Mouse (Mus musculus): ENCODE data around the gene Mad1l1. TPM values are rescaled to one million over a fixed set of nuclear protein-coding genes. Genes with fewer than 3 reads are reported as not detected.

Gene Mad1l1
- polyA plus RNA-seq, 1 experiment from 2014 or later: 46.4 TPM

GRCm38 (mm10) chr5:140349882-140350281, 28.5 kb upstream of the Mad1l1 start:
- no peaks in the 10 kb centered on the region for H3K4me1 ChIP-seq
- peaks cover 54% of the 10 kb centered on the region for H3K36me3 ChIP-seq (replicated peaks)
- 94% methylated on average over 9 of the region's 9 CpGs for WGBS

GRCm38 (mm10) chr5:140346050-140346449, 24.7 kb upstream of the Mad1l1 start:
- H3K4me3 ChIP-seq (replicated peaks): no peak overlapping the region
- no peaks in the 10 kb centered on the region for H3K4me1 ChIP-seq
- ATAC-seq (ENCODE audit: low FRiP score): no peak
- H3K36me3 ChIP-seq (replicated peaks): peaks cover 42% of the 10 kb centered on the region
- no peaks in the 10 kb centered on the region for H3K27me3 ChIP-seq
- H3K9ac ChIP-seq: no peak overlapping the region
- 80% methylated on average over 1 of the region's 1 CpGs for WGBS
- no peak overlapping the region for H3K4me2 ChIP-seq
- no peak overlapping the region for H3K27ac ChIP-seq
- no peaks in the 10 kb centered on the region for H3K9me3 ChIP-seq

More at GRCm38 (mm10) chr5:140349882-140350281, 28.5 kb upstream of the Mad1l1 start:
- H3K27ac ChIP-seq: no peak overlapping the region
- H3K27me3 ChIP-seq: no peaks in the 10 kb centered on the region
- H3K4me3 ChIP-seq (replicated peaks): no peak overlapping the region
- ATAC-seq (ENCODE audit: low FRiP score): no peak
- H3K4me2 ChIP-seq: no peak overlapping the region
- H3K9me3 ChIP-seq: no peaks in the 10 kb centered on the region
- no peak overlapping the region for H3K9ac ChIP-seq

GRCm38 (mm10) chr5:140345244-140345643, 23.9 kb upstream of the Mad1l1 start:
- no peaks in the 10 kb centered on the region for H3K4me1 ChIP-seq
- WGBS: 97% methylated on average over 4 of the region's 4 CpGs
- H3K36me3 ChIP-seq (replicated peaks): peaks cover 45% of the 10 kb centered on the region
- no peaks in the 10 kb centered on the region for H3K27me3 ChIP-seq
- ATAC-seq (ENCODE audit: low FRiP score): no peak
- H3K27ac ChIP-seq: no peak overlapping the region
- no peak overlapping the region for H3K4me3 ChIP-seq (replicated peaks)
- no peak overlapping the region for H3K4me2 ChIP-seq
- no peak overlapping the region for H3K9ac ChIP-seq
- no peaks in the 10 kb centered on the region for H3K9me3 ChIP-seq

GRCm38 (mm10) chr5:140342880-140343279, 21.5 kb upstream of the Mad1l1 start:
- H3K27me3 ChIP-seq: no peaks in the 10 kb centered on the region
- no peak overlapping the region for H3K27ac ChIP-seq
- no peaks in the 10 kb centered on the region for H3K9me3 ChIP-seq
- peaks cover 66% of the 10 kb centered on the region for H3K36me3 ChIP-seq (replicated peaks)
- H3K4me3 ChIP-seq (replicated peaks): no peak overlapping the region
- no peaks in the 10 kb centered on the region for H3K4me1 ChIP-seq
- ATAC-seq (ENCODE audit: low FRiP score): no peak
- WGBS: 88% methylated on average over 4 of the region's 4 CpGs
- no peak overlapping the region for H3K9ac ChIP-seq
- no peak overlapping the region for H3K4me2 ChIP-seq

GRCm38 (mm10) chr5:140339836-140340235, 18.5 kb upstream of the Mad1l1 start:
- H3K4me3 ChIP-seq (replicated peaks): no peak overlapping the region

GRCm38 (mm10) chr5:140338779-140339178, 17.4 kb upstream of the Mad1l1 start:
- no peak overlapping the region for H3K9ac ChIP-seq
- WGBS: 90% methylated on average over 4 of the region's 4 CpGs
- H3K27me3 ChIP-seq: no peaks in the 10 kb centered on the region
- no peak overlapping the region for H3K4me3 ChIP-seq (replicated peaks)
- peaks cover 43% of the 10 kb centered on the region for H3K36me3 ChIP-seq (replicated peaks)
- ATAC-seq (ENCODE audit: low FRiP score): no peak
- H3K27ac ChIP-seq: no peak overlapping the region
- no peaks in the 10 kb centered on the region for H3K9me3 ChIP-seq
- no peak overlapping the region for H3K4me2 ChIP-seq
- H3K4me1 ChIP-seq: no peaks in the 10 kb centered on the region

More at GRCm38 (mm10) chr5:140339836-140340235, 18.5 kb upstream of the Mad1l1 start:
- Histone ChIP-seq H3K27me3 (no peaks in the 10 kb centered on the region), H3K27ac (no peak overlapping the region), H3K36me3 (replicated peaks) (peaks cover 54% of the 10 kb centered on the region), H3K9me3 (no peaks in the 10 kb centered on the region), H3K4me2 (no peak overlapping the region), H3K9ac (no peak overlapping the region), H3K4me1 (no peaks in the 10 kb centered on the region)
- no peak for ATAC-seq (ENCODE audit: low FRiP score)
- 85% methylated on average over 3 of the region's 3 CpGs for WGBS

GRCm38 (mm10) chr5:140336680-140337079, 15.3 kb upstream of the Mad1l1 start:
- 82% methylated on average over 1 of the region's 1 CpGs for WGBS

GRCm38 (mm10) chr5:140333631-140334030, 12.3 kb upstream of the Mad1l1 start:
- no peak for ATAC-seq (ENCODE audit: low FRiP score)
- no peak overlapping the region for H3K9ac ChIP-seq
- no peaks in the 10 kb centered on the region for H3K9me3 ChIP-seq
- 22% methylated on average over 2 of the region's 2 CpGs for WGBS
- H3K27ac ChIP-seq: no peak overlapping the region
- peaks cover 14% of the 10 kb centered on the region for H3K4me1 ChIP-seq
- no peaks in the 10 kb centered on the region for H3K27me3 ChIP-seq
- H3K36me3 ChIP-seq (replicated peaks): peaks cover 18% of the 10 kb centered on the region
- H3K4me3 ChIP-seq (replicated peaks): no peak overlapping the region
- no peak overlapping the region for H3K4me2 ChIP-seq

More at GRCm38 (mm10) chr5:140336680-140337079, 15.3 kb upstream of the Mad1l1 start:
- Histone ChIP-seq H3K4me3 (replicated peaks) (no peak overlapping the region), H3K9ac (no peak overlapping the region), H3K27ac (no peak overlapping the region), H3K9me3 (no peaks in the 10 kb centered on the region), H3K27me3 (no peaks in the 10 kb centered on the region), H3K36me3 (replicated peaks) (peaks cover 35% of the 10 kb centered on the region), H3K4me1 (peaks cover 4% of the 10 kb centered on the region; the same call in 1 of the 2 replicates), H3K4me2 (no peak overlapping the region)
- no peak for ATAC-seq (ENCODE audit: low FRiP score)

- Histone ChIP-seq H3K4me2 (peak overlapping the region; percentile 87), H3K27ac (no peak overlapping the region), H3K27me3 (no peaks in the 10 kb centered on the region), H3K4me3 (replicated peaks) (peak overlapping the region; percentile 64; the same call in 1 of the 2 replicates), H3K36me3 (replicated peaks) (peaks cover 22% of the 10 kb centered on the region), H3K4me1 (peaks cover 14% of the 10 kb centered on the region), H3K9ac (peak overlapping the region; percentile 82; the same call in 1 of the 2 replicates), H3K9me3 (no peaks in the 10 kb centered on the region)
- 70% methylated on average over 4 of the region's 4 CpGs for WGBS
- ATAC-seq (ENCODE audit: low FRiP score): no peak
Observed at GRCm38 (mm10) chr5:140332519-140332918, 11.2 kb upstream of the Mad1l1 start.

- Histone ChIP-seq H3K27ac (peak within 1 kb of the TSS; percentile 92), H3K4me2 (peak within 1 kb of the TSS; percentile 87), H3K27me3 (no peaks in the 10 kb centered on the region), H3K4me1 (peaks cover 14% of the 10 kb centered on the region), H3K9me3 (no peaks in the 10 kb centered on the region), H3K36me3 (replicated peaks) (peaks cover 29% of the 10 kb centered on the region), H3K4me3 (replicated peaks) (peak within 1 kb of the TSS; percentile 64), H3K9ac (peak within 1 kb of the TSS; percentile 82)
- peak; percentile 85 for ATAC-seq (ENCODE audit: low FRiP score)
- 1% methylated on average over 39 of the region's 39 CpGs for WGBS
Observed at GRCm38 (mm10) chr5:140331615-140332512, 10.5 kb upstream of the Mad1l1 start, which contains the start of gene Mrm2. Mrm2 (minus strand) TSS chr5:140331898.

- H3K4me2 ChIP-seq: no peak overlapping the region
- 95% methylated on average over 5 of the region's 5 CpGs for WGBS
- ATAC-seq (ENCODE audit: low FRiP score): no peak
- H3K27ac ChIP-seq: no peak overlapping the region
- peaks cover 30% of the 10 kb centered on the region for H3K36me3 ChIP-seq (replicated peaks)
- no peaks in the 10 kb centered on the region for H3K9me3 ChIP-seq
- no peak overlapping the region for H3K4me3 ChIP-seq (replicated peaks)
- H3K27me3 ChIP-seq: no peaks in the 10 kb centered on the region
- H3K4me1 ChIP-seq: peaks cover 13% of the 10 kb centered on the region
- H3K9ac ChIP-seq: no peak overlapping the region
Observed at GRCm38 (mm10) chr5:140324058-140324457, 2.7 kb upstream of the Mad1l1 start.

- peaks cover 13% of the 10 kb centered on the region for H3K4me1 ChIP-seq
- no peaks in the 10 kb centered on the region for H3K27me3 ChIP-seq
- no peaks in the 10 kb centered on the region for H3K9me3 ChIP-seq
- peak overlapping the region; percentile 85 for H3K27ac ChIP-seq
- H3K4me3 ChIP-seq (replicated peaks): peak overlapping the region; percentile 92
- peaks cover 9% of the 10 kb centered on the region; the same call in 1 of the 2 replicates for H3K36me3 ChIP-seq (replicated peaks)
- ATAC-seq (ENCODE audit: low FRiP score): peak; percentile 15; the same call in 1 of the 2 replicates
- H3K4me2 ChIP-seq: peak overlapping the region; percentile 69
- H3K9ac ChIP-seq: peak overlapping the region; percentile 95
- 2% methylated on average over 17 of the region's 17 CpGs for WGBS
Observed at GRCm38 (mm10) chr5:140321756-140322575, 614 bp upstream of the Mad1l1 start.

Measured in forebrain, embryonic 12.5 days (tissue).